Mouse (Mus musculus): Measurements from ENCODE around the gene Ang2.

DNA sequence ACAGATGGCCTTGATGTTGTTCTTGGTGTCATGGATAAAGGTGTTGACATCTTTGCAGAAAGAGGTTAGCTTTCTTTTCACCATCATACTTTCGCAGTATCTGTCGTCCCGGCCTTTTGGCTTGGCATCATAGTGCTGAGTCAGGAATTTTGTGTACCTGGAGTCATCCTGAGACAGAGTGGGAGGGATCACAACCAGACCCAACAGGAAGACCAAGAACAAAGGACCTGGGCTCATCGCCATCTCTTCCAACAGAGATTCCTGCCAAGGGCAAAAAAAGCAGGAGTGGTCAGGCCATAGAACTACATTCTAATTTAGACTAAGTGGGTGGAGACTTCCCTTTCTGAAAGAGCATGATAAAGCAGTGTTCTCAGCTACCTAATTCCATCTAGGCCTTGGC is 3.3 kb downstream of the Ang2 start:
- TF ChIP-seq CTCF (IDR thresholded peaks at IDR 0.05; ENCODE audit: low read depth, low read length) (no peak), GATA1 (IDR thresholded peaks at IDR 0.05; ENCODE audit: borderline replicate concordance, low read length) (no peak)

Data from G1E (cell line).